Mouse (Mus musculus): ENCODE results near the gene Pcbp4.

The Pcbp4 gene

DNA sequence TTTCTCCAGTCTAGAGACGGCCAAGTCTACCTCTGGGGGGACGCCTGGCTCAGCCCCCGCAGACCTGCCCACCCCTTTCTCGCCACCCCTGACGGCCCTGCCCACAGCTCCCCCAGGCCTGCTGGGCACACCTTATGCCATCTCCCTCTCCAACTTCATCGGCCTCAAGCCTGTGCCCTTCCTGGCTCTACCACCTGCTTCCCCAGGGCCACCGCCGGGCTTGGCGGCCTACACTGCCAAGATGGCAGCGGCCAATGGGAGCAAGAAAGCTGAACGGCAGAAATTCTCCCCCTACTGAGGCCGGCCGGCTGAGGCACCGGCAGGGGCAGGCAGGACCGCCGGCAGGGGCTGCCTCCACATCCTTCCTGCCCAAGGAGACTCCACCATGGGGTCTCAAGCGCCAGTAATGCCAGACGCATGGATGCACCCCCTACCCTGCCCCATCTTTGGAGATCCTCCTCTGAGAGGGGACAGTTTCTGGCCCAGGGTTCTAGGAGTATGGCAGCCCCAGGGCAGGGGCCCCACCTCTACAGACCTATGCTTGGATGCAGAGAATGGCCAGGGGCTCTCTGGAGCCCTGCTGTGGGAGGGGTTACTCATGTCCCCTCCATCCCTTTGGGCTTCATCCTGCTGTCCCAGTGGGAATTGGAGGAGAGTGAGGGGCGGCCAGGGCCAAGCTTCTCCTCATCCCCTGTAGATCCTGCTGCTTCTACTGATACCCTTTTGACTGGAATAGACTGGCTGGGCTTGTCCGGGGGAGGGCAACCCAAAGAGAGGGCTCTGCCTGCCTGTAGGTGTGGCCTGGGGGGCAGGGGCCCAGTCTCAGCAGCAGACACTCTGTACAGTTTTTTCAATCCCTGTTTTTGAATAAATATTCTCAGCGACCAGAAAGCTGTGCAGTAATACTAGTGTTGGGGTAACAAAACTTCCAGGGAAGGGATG lies 10.3 kb downstream of the Pcbp4 start:
- DNase-seq (ENCODE audit: low spot score in 2 of 2): no peak

GRCm38 (mm10) chr9:106464751-106465541 lies 11.9 kb downstream of the Pcbp4 start:
- no peak for DNase-seq (ENCODE audit: low spot score in 2 of 2)

GRCm38 (mm10) chr9:106465571-106466200 lies 12.6 kb downstream of the Pcbp4 start, which contains the start of gene Gpr62:
TSS of gene Gpr62 (minus strand) at chr9:106465938.
- no peak for DNase-seq (ENCODE audit: low spot score in 2 of 2)

- DNase-seq (ENCODE audit: low spot score in 2 of 2): no peak
These were observed 13.6 kb downstream of the Pcbp4 start for GRCm38 (mm10) chr9:106466721-106467120.

GRCm38 (mm10) chr9:106467746-106468145 lies 14.7 kb downstream of the Pcbp4 start:
- no peak for DNase-seq (ENCODE audit: low spot score in 2 of 2)

GRCm38 (mm10) chr9:106469317-106469716 lies 16.2 kb downstream of the Pcbp4 start:
- no peak for DNase-seq (ENCODE audit: low spot score in 2 of 2)

- DNase-seq (ENCODE audit: low spot score in 2 of 2): no peak
These were observed 16.7 kb downstream of the Pcbp4 start for GRCm38 (mm10) chr9:106469776-106470175.

DNA sequence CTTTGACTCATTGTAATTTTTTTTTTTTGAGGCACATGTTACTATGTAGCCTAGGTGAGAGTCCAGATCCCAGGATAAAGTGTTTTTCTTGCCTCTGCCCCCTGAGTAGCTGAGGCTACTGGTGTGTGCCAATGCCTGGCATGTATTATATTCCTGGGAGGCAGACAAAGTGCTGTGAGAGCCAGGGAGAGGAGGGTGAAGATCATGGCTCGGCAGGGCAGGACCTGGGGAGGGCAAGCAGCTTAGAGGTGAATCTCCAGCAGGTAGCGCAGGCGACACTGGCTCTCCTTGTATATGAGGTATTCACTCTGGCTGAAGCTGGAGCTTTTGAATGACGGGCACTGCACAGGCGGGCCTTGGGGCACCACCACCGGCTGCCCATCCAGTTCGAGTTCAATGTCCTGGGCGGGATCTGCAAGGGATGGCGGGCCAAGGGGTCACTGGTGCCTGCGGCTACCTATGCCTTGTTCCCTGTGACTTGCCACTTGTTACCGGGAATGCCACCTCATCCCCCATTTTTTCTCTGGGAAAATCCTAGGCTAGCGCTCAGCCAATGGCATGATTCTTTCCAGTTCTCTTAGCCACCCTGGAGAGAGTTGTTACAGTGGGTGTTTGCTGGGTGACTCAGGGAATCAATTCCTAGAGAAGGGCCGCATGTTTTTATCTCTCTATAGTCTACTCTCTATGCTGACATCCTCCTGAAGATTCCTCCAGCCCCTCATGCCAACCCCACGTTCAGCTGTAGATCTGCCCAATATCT lies 18.1 kb downstream of the Pcbp4 start:
- DNase-seq (ENCODE audit: low spot score in 2 of 2): no peak

DNA sequence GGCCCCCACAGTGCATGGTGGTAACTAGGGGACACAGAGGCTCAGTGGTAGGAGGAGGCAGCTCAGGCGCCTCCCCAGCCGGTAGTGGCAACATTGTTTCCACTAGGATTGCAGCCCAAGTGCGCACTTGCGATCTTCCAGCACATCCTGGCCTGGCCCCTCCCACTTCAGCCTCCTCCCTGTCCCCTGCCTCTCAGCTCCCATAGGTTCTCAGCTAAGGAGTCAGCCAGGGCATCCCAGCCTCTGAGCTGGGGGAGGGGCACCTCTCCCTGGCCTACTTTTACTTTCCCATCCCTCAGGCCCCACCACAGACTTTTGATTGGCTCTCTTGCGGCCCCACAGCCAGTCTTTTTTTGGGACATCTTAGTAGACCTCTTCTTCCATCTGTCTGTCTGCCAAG lies 18.8 kb downstream of the Pcbp4 start:
- peak in 1 of 2 experiments; percentile 17 for DNase-seq (ENCODE audit: low spot score in 2 of 2)

- peak in 1 of 2 experiments; percentile 3 for DNase-seq (ENCODE audit: low spot score in 2 of 2)
These were observed 19.2 kb downstream of the Pcbp4 start for GRCm38 (mm10) chr9:106472321-106472720.

- peak; percentile 1 to 5 for DNase-seq (ENCODE audit: low spot score in 2 of 2)
These were observed 20.1 kb downstream of the Pcbp4 start for GRCm38 (mm10) chr9:106473081-106473752.

DNA sequence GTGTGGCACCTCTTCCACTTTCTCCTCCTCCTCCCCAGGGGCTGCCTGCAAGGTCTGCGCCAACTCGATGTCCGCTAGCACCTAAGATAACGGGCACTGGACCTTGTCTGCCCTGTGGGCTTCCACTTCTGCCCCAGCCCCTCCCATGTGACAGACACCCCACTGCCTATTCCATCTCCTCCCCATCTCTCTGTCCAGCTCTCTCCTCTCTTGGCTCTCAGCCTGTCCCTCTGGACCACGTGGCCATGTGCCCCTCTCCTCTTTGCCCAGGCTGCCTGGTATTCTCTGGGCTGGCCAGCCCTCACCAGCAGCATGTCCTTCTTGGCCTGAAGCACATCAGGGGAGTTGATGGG lies 20.6 kb downstream of the Pcbp4 start:
- peak; percentile 3 to 4 for DNase-seq (ENCODE audit: low spot score in 2 of 2)

DNA sequence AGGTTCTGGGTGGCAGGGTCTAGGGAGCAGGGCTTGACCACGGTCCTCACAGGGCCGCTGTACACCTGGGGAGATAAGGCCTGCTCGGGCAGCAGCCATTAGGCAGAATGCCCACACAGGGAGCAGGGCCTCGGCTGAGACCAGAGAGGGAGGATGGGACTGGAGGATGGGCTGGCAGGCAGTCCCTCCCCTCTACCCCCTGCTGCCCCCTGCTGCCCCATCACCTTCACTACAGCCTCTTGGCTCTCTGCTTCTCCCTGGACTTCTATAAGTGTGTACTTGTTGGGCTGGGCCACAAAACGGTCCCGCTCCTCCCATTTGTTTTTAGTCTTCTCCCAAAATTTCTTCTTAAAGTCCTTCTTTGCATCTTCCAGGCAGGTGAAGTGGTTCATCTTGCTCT lies 21.4 kb downstream of the Pcbp4 start:
- peak; percentile 22 to 46 for DNase-seq (ENCODE audit: low spot score in 2 of 2)

- DNase-seq (ENCODE audit: low spot score in 2 of 2): peak; percentile 2 to 9
These were observed 22.0 kb downstream of the Pcbp4 start for GRCm38 (mm10) chr9:106475046-106475445.

- no peak for DNase-seq (ENCODE audit: low spot score in 2 of 2)
These were observed 22.5 kb downstream of the Pcbp4 start, which contains the start of gene Rrp9 for GRCm38 (mm10) chr9:106475663-106476001. TSS of gene Rrp9 (plus strand) at chr9:106475963.

DNA sequence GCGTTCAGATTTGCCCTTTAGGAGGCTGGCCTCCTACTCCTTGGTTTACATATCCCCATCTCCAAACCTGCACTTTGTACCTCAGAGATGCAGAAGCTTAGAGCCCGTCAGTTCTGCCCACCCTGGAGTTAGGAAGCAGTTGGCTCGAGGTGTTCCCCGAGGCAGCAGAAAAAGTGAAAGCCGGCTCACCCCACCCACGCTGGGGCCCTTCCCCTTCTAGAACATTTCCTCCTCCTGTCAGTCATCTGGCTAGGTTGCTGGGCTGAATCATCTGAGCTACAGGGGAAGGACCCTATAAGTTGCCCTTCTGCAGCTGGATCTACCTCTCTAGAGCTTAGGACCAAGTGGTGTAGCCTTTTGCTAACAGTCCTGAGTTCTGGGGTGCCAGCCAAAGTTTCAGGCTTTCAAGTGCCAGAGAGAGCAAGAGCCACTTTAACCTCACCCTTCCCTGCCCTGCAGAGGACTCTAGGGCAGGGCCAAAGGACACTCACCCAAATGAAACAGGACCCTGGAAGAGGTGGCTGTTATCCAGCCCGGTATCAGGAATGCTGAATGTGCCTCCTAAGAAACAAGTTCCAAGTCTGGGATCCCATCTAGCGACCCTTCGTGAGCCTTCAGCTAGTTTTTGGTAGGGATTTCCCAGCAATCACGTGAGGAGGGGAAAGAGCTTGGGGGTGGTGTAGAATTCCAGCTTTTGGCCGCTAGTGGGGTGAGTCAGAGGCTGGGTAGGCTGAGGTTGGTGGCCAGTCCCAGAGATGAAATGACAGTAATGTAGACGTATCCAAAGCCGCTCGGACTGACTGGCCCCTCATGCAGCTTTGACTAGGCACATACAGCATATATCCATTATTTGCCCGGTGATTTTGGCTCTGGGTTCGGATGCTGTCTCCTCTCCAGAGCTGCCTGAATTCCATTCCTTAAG lies 23.2 kb downstream of the Pcbp4 start:
- peak; percentile 9 to 23 for DNase-seq (ENCODE audit: low spot score in 2 of 2)

DNA sequence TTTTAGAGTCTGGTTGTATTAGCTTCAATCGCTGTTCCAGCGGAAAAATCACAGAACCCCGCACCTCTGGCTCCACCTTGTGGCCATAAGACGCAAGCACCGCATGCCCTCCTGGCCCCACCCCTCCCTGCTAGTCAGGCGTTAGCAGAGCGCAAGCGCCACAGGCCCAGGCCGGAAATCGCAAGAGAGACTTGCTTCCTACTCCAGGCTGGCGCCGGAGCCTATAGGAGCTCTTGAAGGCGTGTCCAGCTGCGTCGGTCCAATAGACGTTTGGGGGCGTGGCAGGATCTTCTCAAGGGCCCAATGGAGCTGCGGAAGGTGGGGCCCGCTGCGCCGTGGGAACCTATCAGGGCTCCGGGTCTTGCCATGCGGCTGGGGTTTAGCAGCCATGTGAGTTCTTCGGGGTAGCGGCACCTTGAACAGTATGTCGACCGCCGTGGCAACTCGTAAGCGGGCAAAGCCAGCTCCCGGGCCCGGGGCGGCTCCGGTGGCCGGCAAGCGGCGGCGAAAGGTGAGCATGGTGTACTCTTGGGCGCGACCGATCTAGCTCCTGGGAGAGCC lies 23.9 kb downstream of the Pcbp4 start, which contains the start of gene Parp3:
TSS of gene Parp3 (minus strand) at position 26 of the 561 bp plus-strand sequence.
- peak; percentile 97 to 98 for DNase-seq (ENCODE audit: low spot score in 2 of 2)

DNA sequence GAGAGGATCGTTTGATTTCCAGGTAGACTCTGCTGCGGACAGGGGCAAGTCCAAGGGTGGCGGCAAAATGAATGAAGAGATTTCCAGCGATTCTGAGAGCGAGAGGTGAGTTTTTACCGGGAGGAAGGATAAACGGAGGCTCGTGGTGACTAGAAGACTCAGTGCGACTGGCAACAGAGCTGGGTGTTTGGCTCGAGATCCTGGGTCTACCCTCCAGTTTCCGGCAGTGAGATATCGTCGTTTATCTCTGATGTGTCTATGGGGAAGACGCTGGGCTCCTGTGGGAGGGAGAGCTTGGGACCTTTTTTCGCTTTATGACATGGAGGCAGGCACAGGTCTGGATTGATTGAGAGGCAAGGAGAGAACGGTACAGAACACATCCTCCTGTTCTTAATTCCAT lies 24.6 kb downstream of the Pcbp4 start:
- no peak for DNase-seq (ENCODE audit: low spot score in 2 of 2)

DNA sequence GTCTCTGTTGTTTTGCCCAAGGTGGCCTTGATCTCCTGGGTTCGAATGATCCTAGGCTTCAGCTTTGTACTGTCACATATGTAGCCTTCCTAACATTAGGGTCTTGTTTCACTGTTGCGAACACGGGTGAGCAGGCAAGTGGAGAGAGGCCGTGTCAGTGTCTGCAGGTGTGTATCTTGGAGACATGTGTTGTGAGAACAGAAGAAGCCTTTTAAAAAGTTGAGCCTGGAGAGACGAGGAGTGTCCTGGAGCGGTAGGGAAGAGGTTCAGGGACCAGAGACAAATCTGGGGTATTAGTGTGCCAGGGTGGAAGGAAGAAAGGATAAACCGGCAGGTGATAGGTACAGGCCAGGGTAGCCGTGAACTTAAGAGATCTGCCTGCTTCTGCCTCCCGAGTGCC lies 25.0 kb downstream of the Pcbp4 start:
- DNase-seq (ENCODE audit: low spot score in 2 of 2): peak in 1 of 2 experiments; percentile 4
